ENCODE assay signal across 15 mouse cellular contexts in genomic region chr11:69960616-69961015, GRCm38 (mm10). TPM values are rescaled to one million over a fixed set of nuclear protein-coding genes. Genes with fewer than 3 reads are reported as not detected.
A peak's percentile ranks its signal among the peaks of the same experiment; 100 is the strongest.
DNase-seq lines count a peak whose midpoint lies in the region; ATAC-seq and TF ChIP-seq lines count a peak whose summit lies in the region.
"Had no signal": no experiment of that assay in that cellular context is flagged by ENCODE, and none has a peak within 500 bp of the region (broad histone marks: within the 10 kb centered on the region; RNA-seq: fewer than 3 reads in every experiment).

No protein-coding gene starts in this region.

- no peaks in the 10 kb centered on the region for H3K36me3 ChIP-seq in forebrain, postnatal 0 days (ENCODE audit: insufficient read depth)
- no peaks in the 10 kb centered on the region for H3K36me3 ChIP-seq in forebrain, embryonic 10.5 days (replicated peaks)
- H3K36me3 ChIP-seq in lung, embryonic 14.5 days (ENCODE audit: insufficient read depth): no peaks in the 10 kb centered on the region
- H3K36me3 ChIP-seq: forebrain, embryonic 12.5 days; hindbrain, embryonic 15.5 days; liver, embryonic 15.5 days; midbrain, embryonic 13.5 days had no signal

- H3K9ac ChIP-seq in forebrain, postnatal 0 days: no peak overlapping the region
- H3K9ac ChIP-seq in lung, embryonic 14.5 days: no peak overlapping the region
- H3K9ac ChIP-seq: forebrain, embryonic 12.5 days; hindbrain, embryonic 15.5 days; liver, embryonic 15.5 days; midbrain, embryonic 13.5 days had no signal

- no peaks in the 10 kb centered on the region for H3K9me3 ChIP-seq in forebrain, postnatal 0 days (ENCODE audit: low read length)
- H3K9me3 ChIP-seq in forebrain, embryonic 10.5 days: no peaks in the 10 kb centered on the region
- no peaks in the 10 kb centered on the region for H3K9me3 ChIP-seq in lung, embryonic 14.5 days (ENCODE audit: low read depth, low read length)
- H3K9me3 ChIP-seq: forebrain, embryonic 12.5 days; hindbrain, embryonic 15.5 days; liver, embryonic 15.5 days; midbrain, embryonic 13.5 days had no signal

- peak; percentile 34; the same call in 1 of the 2 replicates for TF ChIP-seq CTCF in forebrain, postnatal 0 days (IDR thresholded peaks at IDR 0.05; ENCODE audit: low read depth)
- peak; percentile 55 for TF ChIP-seq CTCF in lung, embryonic 14.5 days (IDR thresholded peaks at IDR 0.05; ENCODE audit: low read depth)

- no peaks in the 10 kb centered on the region for H3K4me1 ChIP-seq in forebrain, postnatal 0 days (ENCODE audit: insufficient read depth)
- peaks cover 8% of the 10 kb centered on the region for H3K4me1 ChIP-seq in forebrain, embryonic 10.5 days
- no peaks in the 10 kb centered on the region for H3K4me1 ChIP-seq in lung, embryonic 14.5 days (ENCODE audit: insufficient read depth)
- H3K4me1 ChIP-seq: forebrain, embryonic 12.5 days had no signal

- H3K4me3 ChIP-seq in forebrain, postnatal 0 days (ENCODE audit: low read depth, low read length): no peak overlapping the region
- H3K4me3 ChIP-seq in forebrain, embryonic 10.5 days: no peak overlapping the region; the same call in 1 of the 2 replicates
- H3K4me3 ChIP-seq in lung, embryonic 14.5 days (ENCODE audit: low read depth, low read length): no peak overlapping the region
- H3K4me3 ChIP-seq: forebrain, embryonic 12.5 days; hindbrain, embryonic 15.5 days; liver, embryonic 15.5 days; midbrain, embryonic 13.5 days had no signal

- no peak overlapping the region for H3K27ac ChIP-seq in forebrain, postnatal 0 days (ENCODE audit: low read depth, low read length)
- H3K27ac ChIP-seq in forebrain, embryonic 10.5 days: no peak overlapping the region
- no peak overlapping the region for H3K27ac ChIP-seq in lung, embryonic 14.5 days (ENCODE audit: low read depth)
- H3K27ac ChIP-seq: forebrain, embryonic 12.5 days; hindbrain, embryonic 15.5 days; liver, embryonic 15.5 days; midbrain, embryonic 13.5 days had no signal

- no peak for ATAC-seq in forebrain, postnatal 0 days
- ATAC-seq in lung, embryonic 14.5 days (ENCODE audit: insufficient read depth): no peak
- peak; percentile 55 for ATAC-seq in megakaryocyte progenitor cell, adult 5-6 weeks (replicated peaks; ENCODE audit: poor library complexity)
- ATAC-seq: midbrain, embryonic 13.5 days; Patski had no signal

- peaks cover 30% of the 10 kb centered on the region for H3K27me3 ChIP-seq in forebrain, postnatal 0 days (ENCODE audit: insufficient read depth, low read length)
- peaks cover 52% of the 10 kb centered on the region for H3K27me3 ChIP-seq in forebrain, embryonic 10.5 days (ENCODE audit: poor library complexity, severe bottlenecking)
- peaks cover 19% of the 10 kb centered on the region for H3K27me3 ChIP-seq in lung, embryonic 14.5 days (ENCODE audit: insufficient read depth, low read length)

- WGBS in forebrain, postnatal 0 days: 27% methylated on average over 5 of the region's 5 CpGs
- 26% methylated on average over 5 of the region's 5 CpGs for WGBS in forebrain, embryonic 10.5 days
- 31% methylated on average over 5 of the region's 5 CpGs for WGBS in lung, embryonic 14.5 days

- no peak for DNase-seq in forebrain, postnatal 0 days
- DNase-seq in forebrain, embryonic 10.5 days (ENCODE audit: extremely low spot score, low spot score): no peak
- DNase-seq in lung, embryonic 14.5 days: peak; percentile 26
- no peak for DNase-seq in lung, postnatal 36 days
- peak; percentile 86 for DNase-seq in R1 (ENCODE audit: low read depth, low spot score)
- no peak for DNase-seq in ovary, postnatal 10 days (ENCODE audit: low spot score)
- DNase-seq in kidney, adult 11 months: no peak

- no peak overlapping the region for H3K4me2 ChIP-seq in forebrain, postnatal 0 days (ENCODE audit: low read depth)
- H3K4me2 ChIP-seq in lung, embryonic 14.5 days: no peak overlapping the region
- H3K4me2 ChIP-seq: forebrain, embryonic 12.5 days; hindbrain, embryonic 15.5 days; liver, embryonic 15.5 days; midbrain, embryonic 13.5 days had no signal

RNA-seq across cellular contexts. Expression of gene Cldn7, which starts 4.0 kb away (rescaled TPM):
- not detected in 2 replicates for total RNA-seq in forebrain, postnatal 0 days (2014; rRNA removed)
- 0.34 and 0.42 TPM in 2 replicates for polyA plus RNA-seq in forebrain, postnatal 0 days (2015; fragmentation: Nextera tagmentation; extraction: Ambion mirVana)
- polyA plus RNA-seq in forebrain, embryonic 10.5 days (2016; fragmentation: Nextera tagmentation; extraction: Ambion mirVana): 19.7 and 21.9 TPM in 2 replicates
- polyA plus RNA-seq in lung, embryonic 14.5 days (2014; fragmentation: Nextera tagmentation; extraction: Ambion mirVana): 76.7 and 86.4 TPM in 2 replicates
- not detected in 2 replicates for total RNA-seq in megakaryocyte progenitor cell, adult 5-6 weeks (2015)
- total RNA-seq in megakaryocyte progenitor cell, adult 5-6 weeks (2017): not detected in 2 replicates
- total RNA-seq: layer of hippocampus, postnatal 25 days had no signal
- polyA plus RNA-seq: cortical plate, adult 2 months; Patski had no signal

RNA-seq across cellular contexts. Expression of gene Slc2a4, which starts 12.6 kb away (rescaled TPM):
- 4.1 and 7.8 TPM in 2 replicates for total RNA-seq in forebrain, postnatal 0 days (2014; rRNA removed)
- 3.5 and 3.9 TPM in 2 replicates for polyA plus RNA-seq in forebrain, postnatal 0 days (2015; fragmentation: Nextera tagmentation; extraction: Ambion mirVana)
- 14.2 and 15.7 TPM in 2 replicates for polyA plus RNA-seq in forebrain, embryonic 10.5 days (2016; fragmentation: Nextera tagmentation; extraction: Ambion mirVana)
- 14.9 and 19.0 TPM in 2 replicates for polyA plus RNA-seq in lung, embryonic 14.5 days (2014; fragmentation: Nextera tagmentation; extraction: Ambion mirVana)
- total RNA-seq in megakaryocyte progenitor cell, adult 5-6 weeks (2015): 0.22 TPM in 1 of 2 replicates, not detected in the other
- total RNA-seq in megakaryocyte progenitor cell, adult 5-6 weeks (2017): not detected in 2 replicates

RNA-seq across cellular contexts. Expression of gene Ctdnep1, which starts 20.3 kb away (rescaled TPM):
- 29.7 and 41.4 TPM in 2 replicates for total RNA-seq in forebrain, postnatal 0 days (2014; rRNA removed)
- polyA plus RNA-seq in forebrain, postnatal 0 days (2015; fragmentation: Nextera tagmentation; extraction: Ambion mirVana): 21.2 and 23.2 TPM in 2 replicates
- 21.5 and 23.4 TPM in 2 replicates for polyA plus RNA-seq in forebrain, embryonic 10.5 days (2016; fragmentation: Nextera tagmentation; extraction: Ambion mirVana)
- 25.4 and 28.3 TPM in 2 replicates for polyA plus RNA-seq in lung, embryonic 14.5 days (2014; fragmentation: Nextera tagmentation; extraction: Ambion mirVana)
- total RNA-seq in megakaryocyte progenitor cell, adult 5-6 weeks (2015): 131 and 135 TPM in 2 replicates
- 28.7 and 33.7 TPM in 2 replicates for total RNA-seq in megakaryocyte progenitor cell, adult 5-6 weeks (2017)

RNA-seq across cellular contexts. Expression of gene Elp5, which starts 21.7 kb away (rescaled TPM):
- total RNA-seq in forebrain, postnatal 0 days (2014; rRNA removed): 115 and 124 TPM in 2 replicates
- polyA plus RNA-seq in forebrain, postnatal 0 days (2015; fragmentation: Nextera tagmentation; extraction: Ambion mirVana): 187 and 198 TPM in 2 replicates
- 159 TPM in 2 replicates for polyA plus RNA-seq in forebrain, embryonic 10.5 days (2016; fragmentation: Nextera tagmentation; extraction: Ambion mirVana)
- polyA plus RNA-seq in lung, embryonic 14.5 days (2014; fragmentation: Nextera tagmentation; extraction: Ambion mirVana): 108 and 113 TPM in 2 replicates
- total RNA-seq in megakaryocyte progenitor cell, adult 5-6 weeks (2015): 110 and 129 TPM in 2 replicates
- total RNA-seq in megakaryocyte progenitor cell, adult 5-6 weeks (2017): 57.5 and 66.1 TPM in 2 replicates

RNA-seq across cellular contexts. Expression of gene Ybx2, which starts 25.0 kb away (rescaled TPM):
- total RNA-seq in forebrain, postnatal 0 days (2014; rRNA removed): 7.8 and 22.8 TPM in 2 replicates
- polyA plus RNA-seq in forebrain, postnatal 0 days (2015; fragmentation: Nextera tagmentation; extraction: Ambion mirVana): 1.5 and 2.5 TPM in 2 replicates
- polyA plus RNA-seq in forebrain, embryonic 10.5 days (2016; fragmentation: Nextera tagmentation; extraction: Ambion mirVana): 5.7 and 6.4 TPM in 2 replicates
- 4.7 and 6.1 TPM in 2 replicates for polyA plus RNA-seq in lung, embryonic 14.5 days (2014; fragmentation: Nextera tagmentation; extraction: Ambion mirVana)
- 0.32 TPM in 1 of 2 replicates, not detected in the other for total RNA-seq in megakaryocyte progenitor cell, adult 5-6 weeks (2015)
- not detected in 2 replicates for total RNA-seq in megakaryocyte progenitor cell, adult 5-6 weeks (2017)
- polyA plus RNA-seq: liver, embryonic 15.5 days had no signal

Comparison
In these comparisons a context has a peak if more than half of its experiments do, and no peak if none do; other contexts are left out.
1. DNase-seq: peak in lung, embryonic 14.5 days (single experiment) and R1 (single experiment); none in forebrain, postnatal 0 days (single experiment), forebrain, embryonic 10.5 days (single experiment), lung, postnatal 36 days (single experiment), ovary, postnatal 10 days (single experiment) and kidney, adult 11 months (single experiment).
2. RNA of gene Cldn7, which starts 4.0 kb away (polyA plus RNA-seq): 76.7 to 86.4 TPM in lung, embryonic 14.5 days and 19.7 to 21.9 TPM in forebrain, embryonic 10.5 days; 0.34 to 0.42 TPM in forebrain, postnatal 0 days; every median in the first group is over 10 times any median in the second.